In genomic region chr8:26352541-26353010, GRCm38 (mm10) we compare ENCODE assay signal across 8 mouse cellular contexts.
A peak's percentile ranks its signal among the peaks of the same experiment; 100 is the strongest.
DNase-seq lines count a peak whose midpoint lies in the region; ATAC-seq and TF ChIP-seq lines count a peak whose summit lies in the region.

No protein-coding gene starts in this region.

- no peaks in the 10 kb centered on the region for H3K27me3 ChIP-seq in intestine, embryonic 16.5 days (replicated peaks; ENCODE audit: control insufficient read depth, insufficient read depth, low read length)
- H3K27me3 ChIP-seq in lung, embryonic 14.5 days (ENCODE audit: insufficient read depth, low read length), result no peaks in the 10 kb centered on the region
- no peaks in the 10 kb centered on the region for H3K27me3 ChIP-seq in stomach, embryonic 14.5 days (ENCODE audit: control insufficient read depth, insufficient read depth, low read length)

- no peak for TF ChIP-seq CTCF in lung, embryonic 14.5 days (IDR thresholded peaks at IDR 0.05; ENCODE audit: low read depth)

- no peaks in the 10 kb centered on the region for H3K9me3 ChIP-seq in intestine, embryonic 16.5 days (ENCODE audit: control insufficient read depth, low read length)
- no peaks in the 10 kb centered on the region for H3K9me3 ChIP-seq in lung, embryonic 14.5 days (ENCODE audit: low read depth, low read length)
- H3K9me3 ChIP-seq in stomach, embryonic 14.5 days (ENCODE audit: control insufficient read depth, low read depth, low read length), result no peaks in the 10 kb centered on the region

- H3K36me3 ChIP-seq in intestine, embryonic 16.5 days (ENCODE audit: control insufficient read depth, insufficient read depth, low read length), result no peaks in the 10 kb centered on the region
- no peaks in the 10 kb centered on the region for H3K36me3 ChIP-seq in lung, embryonic 14.5 days (ENCODE audit: insufficient read depth)
- no peaks in the 10 kb centered on the region for H3K36me3 ChIP-seq in stomach, embryonic 14.5 days (ENCODE audit: control insufficient read depth, insufficient read depth, low read length)

- DNase-seq in adrenal gland, adult (ENCODE audit: inconsistent age in 2 of 2, low spot score in 1 of 2), result peak; percentile 29 to 68
- no peak for DNase-seq in adrenal gland, postnatal 4 days (ENCODE audit: low spot score in 2 of 2)
- peak; percentile 93 for DNase-seq in heart, adult 18-20 months
- DNase-seq in lung, embryonic 14.5 days, result peak; percentile 89

- no peak overlapping the region for H3K9ac ChIP-seq in intestine, embryonic 16.5 days (ENCODE audit: low read depth, low read length)
- H3K9ac ChIP-seq in lung, embryonic 14.5 days, result no peak overlapping the region
- no peak overlapping the region for H3K9ac ChIP-seq in stomach, embryonic 14.5 days (replicated peaks; ENCODE audit: low read depth, low read length)

- 0 out of 2 replicates have a peak, but pooled peaks cover 2% of the 10 kb centered on the region for H3K4me1 ChIP-seq in brown adipose tissue, adult 24 weeks (ENCODE audit: control insufficient read depth, insufficient read depth, insufficient read length, low read length)
- peaks cover 13% of the 10 kb centered on the region; the same call in 1 of the 2 replicates for H3K4me1 ChIP-seq in intestine, embryonic 16.5 days (ENCODE audit: control insufficient read depth, insufficient read depth, low read length)
- peaks cover 13% of the 10 kb centered on the region for H3K4me1 ChIP-seq in lung, embryonic 14.5 days (ENCODE audit: insufficient read depth)
- peaks cover 27% of the 10 kb centered on the region for H3K4me1 ChIP-seq in stomach, embryonic 14.5 days (ENCODE audit: control insufficient read depth, insufficient read depth, low read length)

- peak overlapping the region; percentile 71 for H3K27ac ChIP-seq in brown adipose tissue, adult 24 weeks (replicated peaks; ENCODE audit: low read depth, low read length)
- peak overlapping the region; percentile 90 for H3K27ac ChIP-seq in intestine, embryonic 16.5 days (ENCODE audit: low read length)
- H3K27ac ChIP-seq in lung, embryonic 14.5 days (ENCODE audit: low read depth), result peak overlapping the region; percentile 93
- H3K27ac ChIP-seq in stomach, embryonic 14.5 days (ENCODE audit: low read length), result peak overlapping the region; percentile 96

- 31% methylated on average over 9 of the region's 9 CpGs for WGBS in intestine, embryonic 16.5 days
- WGBS in lung, embryonic 14.5 days, result 29% methylated on average over 9 of the region's 9 CpGs
- whole genome bisulfite sequencing in stomach, embryonic 14.5 days, result 22% methylated on average over 9 of the region's 9 CpGs

- H3K4me2 ChIP-seq in intestine, embryonic 16.5 days (ENCODE audit: low read depth, low read length), result peak overlapping the region; percentile 61
- H3K4me2 ChIP-seq in lung, embryonic 14.5 days, result peak overlapping the region; percentile 67
- peak overlapping the region; percentile 44 for H3K4me2 ChIP-seq in stomach, embryonic 14.5 days (replicated peaks; ENCODE audit: low read depth, low read length)

- H3K4me3 ChIP-seq in brown adipose tissue, adult 24 weeks (ENCODE audit: insufficient read depth, low read depth, low read length), result no peak overlapping the region
- H3K4me3 ChIP-seq in intestine, embryonic 16.5 days (ENCODE audit: low read length), result peak overlapping the region; percentile 37
- peak overlapping the region; percentile 23; the same call in 1 of the 2 replicates for H3K4me3 ChIP-seq in lung, embryonic 14.5 days (ENCODE audit: low read depth, low read length)
- peak overlapping the region; percentile 9; the same call in 1 of the 2 replicates for H3K4me3 ChIP-seq in stomach, embryonic 14.5 days (ENCODE audit: low read depth, low read length)

- peak; percentile 87 for ATAC-seq in intestine, embryonic 16.5 days
- ATAC-seq in lung, embryonic 14.5 days (ENCODE audit: insufficient read depth), result peak; percentile 88
- ATAC-seq in stomach, embryonic 14.5 days (ENCODE audit: insufficient number of reproducible peaks, insufficient read depth, low FRiP score, low read depth), result peak; percentile 90
- no peak for ATAC-seq in granulocyte monocyte progenitor cell, adult 5-6 weeks (replicated peaks; ENCODE audit: poor library complexity, severe bottlenecking)

Comparison
In these comparisons a context has a peak if more than half of its experiments do, and no peak if none do; other contexts are left out.
1. DNase-seq: peak in adrenal gland, adult (2 of 2), heart, adult 18-20 months (2 of 2) and lung, embryonic 14.5 days (single experiment); none in adrenal gland, postnatal 4 days (0 of 2).
2. Peak in every context shown above with its lines, with median percentiles within 50 percentile points of each other: H3K27ac ChIP-seq and H3K4me2 ChIP-seq.